Mouse (Mus musculus): ENCODE measurements at regions not wholly inside any gene's neighbourhood (a gene's known extent, or its start where the extent isn't known, plus 50 kb on each side); places are given as distances from the start of the nearest gene placed in this dataset.

GRCm38 (mm10) chr12:117432788-117433187 is 83.5 kb upstream of the Rapgef5 start:
- Histone ChIP-seq H3K4me2 (ENCODE audit: low read depth) (no peak overlapping the region), H3ac (ENCODE audit: control insufficient read depth, insufficient read length) (no peak overlapping the region), H3K4me3 (no peak overlapping the region), H3K27me3 (ENCODE audit: control insufficient read depth, insufficient read depth, insufficient read length) (no peaks in the 10 kb centered on the region), H3K36me3 (ENCODE audit: control insufficient read depth, insufficient read depth) (no peaks in the 10 kb centered on the region), H3K79me2 (ENCODE audit: control insufficient read depth, insufficient read depth) (no peaks in the 10 kb centered on the region)
- no peak for TF ChIP-seq MAX (IDR thresholded peaks at IDR 0.05; ENCODE audit: low read depth)
- TF ChIP-seq POLR2A (IDR thresholded peaks at IDR 0.05; ENCODE audit: insufficient read length, low read depth), result no peak
- TF ChIP-seq REST (IDR thresholded peaks at IDR 0.05; ENCODE audit: insufficient read depth, insufficient read length), result no peak
- no peak for TF ChIP-seq MYOD1 (IDR thresholded peaks at IDR 0.05; ENCODE audit: control insufficient read depth in 1 of 3, insufficient read length in 2 of 3, low read depth in 2 of 3)

- no peak overlapping the region for H3K4me3 ChIP-seq
- H3K79me2 ChIP-seq (ENCODE audit: control insufficient read depth, insufficient read depth), result no peaks in the 10 kb centered on the region
- no peak overlapping the region for H3ac ChIP-seq (ENCODE audit: control insufficient read depth, insufficient read length)
- no peak for TF ChIP-seq MYOD1 (IDR thresholded peaks at IDR 0.05; ENCODE audit: control insufficient read depth in 1 of 3, insufficient read length in 2 of 3, low read depth in 2 of 3)
- TF ChIP-seq REST (IDR thresholded peaks at IDR 0.05; ENCODE audit: insufficient read depth, insufficient read length), result no peak
- no peak for TF ChIP-seq TCF3 (IDR thresholded peaks at IDR 0.05; ENCODE audit: insufficient read length, low read depth)
- TF ChIP-seq MYOG (IDR thresholded peaks at IDR 0.05; ENCODE audit: control insufficient read depth in 1 of 3, insufficient read depth in 1 of 3, insufficient read length in 2 of 3, low read depth in 2 of 3), result no peak
- TF ChIP-seq MAX (IDR thresholded peaks at IDR 0.05; ENCODE audit: low read depth), result no peak
- no peak for TF ChIP-seq CEBPB (IDR thresholded peaks at IDR 0.05; ENCODE audit: insufficient read depth, poor library complexity, severe bottlenecking)
- no peak for TF ChIP-seq POLR2AphosphoS2 (IDR thresholded peaks at IDR 0.05; ENCODE audit: insufficient read length, low read depth)
- no peak for TF ChIP-seq POLR2A (IDR thresholded peaks at IDR 0.05; ENCODE audit: insufficient read length, low read depth)
- TF ChIP-seq USF1 (IDR thresholded peaks at IDR 0.05; ENCODE audit: low read depth), result no peak
- TF ChIP-seq E2F4 (IDR thresholded peaks at IDR 0.05; ENCODE audit: insufficient read depth), result no peak
- TF ChIP-seq SRF (IDR thresholded peaks at IDR 0.05; ENCODE audit: control insufficient read depth, insufficient read length, low read depth), result no peak
- no peak for TF ChIP-seq TCF12 (IDR thresholded peaks at IDR 0.05; ENCODE audit: insufficient read depth, poor library complexity, severe bottlenecking)
- no peaks in the 10 kb centered on the region for H3K27me3 ChIP-seq (ENCODE audit: control insufficient read depth, insufficient read depth, insufficient read length)
- no peaks in the 10 kb centered on the region for H3K36me3 ChIP-seq (ENCODE audit: control insufficient read depth, insufficient read depth)
- no peak overlapping the region for H3K4me2 ChIP-seq (ENCODE audit: low read depth)
Measured at GRCm38 (mm10) chr12:117437011-117437410, 79.3 kb upstream of the Rapgef5 start.

GRCm38 (mm10) chr12:117439015-117439605 is 77.2 kb upstream of the Rapgef5 start:
- no peaks in the 10 kb centered on the region for H3K27me3 ChIP-seq (ENCODE audit: control insufficient read depth, insufficient read depth, insufficient read length)
- H3K4me2 ChIP-seq (ENCODE audit: low read depth), result no peak overlapping the region
- no peaks in the 10 kb centered on the region for H3K36me3 ChIP-seq (ENCODE audit: control insufficient read depth, insufficient read depth)
- H3ac ChIP-seq (ENCODE audit: control insufficient read depth, insufficient read length), result no peak overlapping the region
- H3K79me2 ChIP-seq (ENCODE audit: control insufficient read depth, insufficient read depth), result no peaks in the 10 kb centered on the region
- TF ChIP-seq REST (IDR thresholded peaks at IDR 0.05; ENCODE audit: insufficient read depth, insufficient read length), result no peak
- no peak for TF ChIP-seq USF1 (IDR thresholded peaks at IDR 0.05; ENCODE audit: low read depth)
- no peak for TF ChIP-seq SRF (IDR thresholded peaks at IDR 0.05; ENCODE audit: control insufficient read depth, insufficient read length, low read depth)
- no peak for TF ChIP-seq POLR2AphosphoS2 (IDR thresholded peaks at IDR 0.05; ENCODE audit: insufficient read length, low read depth)
- TF ChIP-seq MYOG (IDR thresholded peaks at IDR 0.05; ENCODE audit: control insufficient read depth in 1 of 3, insufficient read depth in 1 of 3, insufficient read length in 2 of 3, low read depth in 2 of 3), result no peak
- no peak for TF ChIP-seq POLR2A (IDR thresholded peaks at IDR 0.05; ENCODE audit: insufficient read length, low read depth)
- TF ChIP-seq CEBPB (IDR thresholded peaks at IDR 0.05; ENCODE audit: insufficient read depth, poor library complexity, severe bottlenecking), result no peak
- TF ChIP-seq TCF3 (IDR thresholded peaks at IDR 0.05; ENCODE audit: insufficient read length, low read depth), result no peak
- no peak for TF ChIP-seq MAX (IDR thresholded peaks at IDR 0.05; ENCODE audit: low read depth)
- TF ChIP-seq MYOD1 (IDR thresholded peaks at IDR 0.05; ENCODE audit: control insufficient read depth in 1 of 3, insufficient read length in 2 of 3, low read depth in 2 of 3), result no peak
- no peak for TF ChIP-seq TCF12 (IDR thresholded peaks at IDR 0.05; ENCODE audit: insufficient read depth, poor library complexity, severe bottlenecking)
- TF ChIP-seq E2F4 (IDR thresholded peaks at IDR 0.05; ENCODE audit: insufficient read depth), result no peak
- no peak overlapping the region for H3K4me3 ChIP-seq

- Histone ChIP-seq H3K4me3 (no peak overlapping the region), H3K79me2 (ENCODE audit: control insufficient read depth, insufficient read depth) (no peaks in the 10 kb centered on the region), H3ac (ENCODE audit: control insufficient read depth, insufficient read length) (no peak overlapping the region), H3K27me3 (ENCODE audit: control insufficient read depth, insufficient read depth, insufficient read length) (no peaks in the 10 kb centered on the region), H3K36me3 (ENCODE audit: control insufficient read depth, insufficient read depth) (no peaks in the 10 kb centered on the region), H3K4me2 (ENCODE audit: low read depth) (no peak overlapping the region)
- TF ChIP-seq MYOG (IDR thresholded peaks at IDR 0.05; ENCODE audit: control insufficient read depth in 1 of 3, insufficient read depth in 1 of 3, insufficient read length in 2 of 3, low read depth in 2 of 3) (no peak), MAX (IDR thresholded peaks at IDR 0.05; ENCODE audit: low read depth) (no peak), CEBPB (IDR thresholded peaks at IDR 0.05; ENCODE audit: insufficient read depth, poor library complexity, severe bottlenecking) (no peak), TCF12 (IDR thresholded peaks at IDR 0.05; ENCODE audit: insufficient read depth, poor library complexity, severe bottlenecking) (no peak), SRF (IDR thresholded peaks at IDR 0.05; ENCODE audit: control insufficient read depth, insufficient read length, low read depth) (no peak)
Measured at GRCm38 (mm10) chr12:117444247-117444989, 71.9 kb upstream of the Rapgef5 start.

- H3K4me3 ChIP-seq, result no peak overlapping the region
- H3ac ChIP-seq (ENCODE audit: control insufficient read depth, insufficient read length), result no peak overlapping the region
- no peaks in the 10 kb centered on the region for H3K36me3 ChIP-seq (ENCODE audit: control insufficient read depth, insufficient read depth)
- H3K79me2 ChIP-seq (ENCODE audit: control insufficient read depth, insufficient read depth), result no peaks in the 10 kb centered on the region
- H3K4me2 ChIP-seq (ENCODE audit: low read depth), result no peak overlapping the region
- H3K27me3 ChIP-seq (ENCODE audit: control insufficient read depth, insufficient read depth, insufficient read length), result no peaks in the 10 kb centered on the region
- TF ChIP-seq USF1 (IDR thresholded peaks at IDR 0.05; ENCODE audit: low read depth) (no peak), POLR2A (IDR thresholded peaks at IDR 0.05; ENCODE audit: insufficient read length, low read depth) (no peak)
Measured at GRCm38 (mm10) chr12:117447223-117447622, 69.1 kb upstream of the Rapgef5 start.

Measured in myocyte (in vitro differentiated cells).